Mouse (Mus musculus) left cerebral cortex, postnatal 4 days (tissue): ENCODE data around the gene Psrc1. TPM values are rescaled to one million over a fixed set of nuclear protein-coding genes. Genes with fewer than 3 reads are reported as not detected.

Source experiments
- DNase-seq: peaks from one replicate; pipeline ENCODE4 v3.0.0-alpha.2; 2022
- intact Hi-C: fragments of 180-260 bp; cut with DNase I; formaldehyde crosslinking; loops from one replicate; pipeline ENCODE4 v1.15.1; 2025
- total RNA-seq, 2 experiments: library from RNA; stranded (reverse); gene quantifications; 2 replicates each; pipeline ENCODE4 v1.2.3; 2021

The Psrc1 gene
- total RNA-seq, 2 experiments from 2014 or later, result 4.3 to 6.9 TPM

DNA sequence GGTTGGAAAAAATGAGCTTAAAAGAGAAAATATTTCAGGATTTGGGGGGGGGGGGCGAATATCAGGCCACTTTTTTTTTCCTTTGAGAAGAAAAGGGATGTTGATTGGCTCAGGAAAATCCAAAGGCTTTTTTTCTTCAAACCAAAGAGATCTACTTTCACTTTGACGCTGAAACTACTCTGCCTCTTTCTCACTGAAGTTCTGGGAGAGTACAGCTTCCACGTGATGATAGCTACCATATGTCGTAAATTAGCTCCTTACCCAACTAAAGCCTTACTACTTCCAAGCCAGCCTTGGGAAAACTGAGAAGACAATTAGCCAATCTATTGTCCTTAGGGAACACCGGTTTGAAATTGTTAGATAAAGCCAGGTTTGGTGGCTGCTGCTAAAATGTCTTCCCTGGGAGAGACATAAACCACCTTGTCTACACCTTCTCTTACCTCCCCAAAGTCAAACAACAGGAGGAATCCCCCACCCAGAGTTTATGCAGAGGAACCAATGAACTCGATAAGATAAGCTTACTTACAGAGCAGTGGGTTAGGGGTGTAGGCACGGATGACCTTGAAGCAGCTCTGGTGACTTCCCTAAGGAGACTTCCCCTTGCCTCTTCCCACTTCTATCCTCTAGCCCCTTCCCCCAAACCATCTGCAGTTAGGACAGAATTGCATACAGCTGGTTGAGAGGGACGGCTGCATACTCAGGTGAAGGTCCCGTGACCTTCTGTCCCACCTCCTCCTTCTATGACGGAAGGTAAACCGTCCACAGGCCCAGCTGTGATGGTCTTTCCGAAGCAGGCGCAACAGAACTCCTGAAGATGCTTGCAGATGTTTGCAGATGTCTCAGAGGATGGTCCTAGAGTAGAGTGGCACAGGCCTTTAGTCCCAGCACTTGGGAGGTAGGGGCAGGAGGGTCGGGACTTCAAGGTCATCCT lies 1.4 kb upstream of the Psrc1 start:
- intact Hi-C loops, result loop anchor here (10.0 kb wide), 1 partner anchor 217 kb away; no protein-coding TSS in a partner anchor
- no peak for DNase-seq

DNA sequence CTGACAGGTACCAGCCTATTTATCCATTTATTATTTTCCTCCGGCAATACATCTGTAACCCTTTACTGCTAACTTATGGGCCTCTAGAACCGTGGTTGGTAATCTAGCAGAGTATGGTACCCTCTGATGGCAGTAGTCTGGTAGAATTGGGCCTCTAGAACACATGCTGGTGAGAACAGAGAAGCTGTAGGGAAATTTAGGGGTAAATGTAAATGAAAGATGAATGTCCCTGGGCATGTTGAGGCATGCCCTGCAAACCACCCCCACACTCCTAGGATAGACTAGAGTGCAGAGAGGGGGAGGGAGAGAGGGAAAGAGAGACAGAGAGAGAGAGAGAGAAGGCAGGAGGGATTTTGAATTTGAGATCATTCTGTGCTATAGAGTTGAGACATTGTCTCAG lies 786 bp downstream of the Psrc1 start:
- intact Hi-C loops, result loop anchor here (10.0 kb wide), 1 partner anchor 220 kb away; no protein-coding TSS in a partner anchor

DNA sequence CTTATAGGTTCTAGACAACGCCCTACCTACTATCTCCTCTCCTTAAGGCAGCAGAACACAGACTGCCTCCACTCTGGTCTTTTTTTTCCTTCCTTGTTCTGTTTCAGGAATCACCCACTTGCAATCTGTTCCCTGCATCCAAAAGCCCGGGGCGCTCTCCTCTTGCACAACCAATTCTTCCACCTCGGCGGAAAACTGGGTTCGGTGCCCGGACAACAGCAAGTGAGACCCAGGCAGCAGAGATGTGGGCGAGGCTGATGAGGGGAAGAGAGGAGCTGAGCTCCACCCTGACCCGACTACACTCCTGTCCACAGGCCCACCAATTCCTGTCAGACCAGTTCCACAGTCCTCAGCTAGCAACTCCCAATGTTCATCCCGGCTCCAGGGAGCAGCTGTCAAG lies 2.5 kb downstream of the Psrc1 start:
- peak; percentile 21 for DNase-seq
- intact Hi-C loops, result loop anchor here (10.0 kb wide), 1 partner anchor 221 kb away; no protein-coding TSS in a partner anchor

More for the DNA sequence above, 786 bp downstream of the Psrc1 start:
- no peak for DNase-seq

DNA sequence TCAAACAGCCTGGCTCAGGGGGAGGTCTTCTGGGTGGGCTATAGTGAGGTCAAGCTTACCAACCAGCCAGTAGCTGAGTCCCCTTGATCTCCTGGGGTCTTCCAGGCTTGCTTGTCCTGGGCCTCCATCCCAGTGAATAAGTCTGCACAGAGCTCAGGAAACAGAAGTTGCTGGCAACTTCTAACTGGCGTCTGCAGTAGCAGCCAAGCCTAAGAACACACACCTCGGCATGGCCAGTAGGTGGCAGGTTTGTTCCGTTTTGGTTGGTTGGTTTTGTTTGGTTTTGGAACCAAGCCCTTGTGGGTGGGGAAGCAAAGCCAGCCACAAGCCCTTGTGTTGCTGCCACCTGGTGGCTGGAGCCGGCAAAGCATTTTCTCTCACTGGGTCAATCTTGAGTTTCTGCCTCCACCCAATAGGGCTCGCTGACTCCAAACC lies 5.5 kb downstream of the Psrc1 start:
- peak; percentile 96 for DNase-seq
- intact Hi-C loops, result loop anchor here (2.0 to 10.0 kb wide), 2 partner anchors 104 to 224 kb away; partner anchors contain the start of gene Sort1

DNA sequence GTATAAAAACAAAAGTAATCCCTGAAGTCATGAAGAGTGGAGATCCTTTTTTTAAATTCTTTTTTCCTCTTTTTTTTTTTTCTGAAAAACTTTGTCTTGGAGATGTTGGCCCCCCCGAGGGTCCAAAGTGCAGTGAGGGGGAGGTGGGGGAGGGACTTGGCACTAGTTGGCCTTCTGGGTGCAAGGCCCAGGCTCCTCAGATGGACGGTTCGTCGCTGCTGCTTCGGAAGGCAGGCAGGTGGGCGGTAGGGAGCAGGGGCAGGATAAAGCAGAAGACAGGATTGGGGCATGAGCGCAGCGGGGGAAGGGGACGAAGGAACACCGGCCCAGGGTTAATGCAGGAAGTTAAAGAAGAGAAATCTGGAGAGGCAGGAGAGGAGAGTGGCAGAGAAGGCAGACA lies 8.7 kb downstream of the Psrc1 start:
- intact Hi-C loops, result no loop called here
- peak; percentile 21 for DNase-seq

DNA sequence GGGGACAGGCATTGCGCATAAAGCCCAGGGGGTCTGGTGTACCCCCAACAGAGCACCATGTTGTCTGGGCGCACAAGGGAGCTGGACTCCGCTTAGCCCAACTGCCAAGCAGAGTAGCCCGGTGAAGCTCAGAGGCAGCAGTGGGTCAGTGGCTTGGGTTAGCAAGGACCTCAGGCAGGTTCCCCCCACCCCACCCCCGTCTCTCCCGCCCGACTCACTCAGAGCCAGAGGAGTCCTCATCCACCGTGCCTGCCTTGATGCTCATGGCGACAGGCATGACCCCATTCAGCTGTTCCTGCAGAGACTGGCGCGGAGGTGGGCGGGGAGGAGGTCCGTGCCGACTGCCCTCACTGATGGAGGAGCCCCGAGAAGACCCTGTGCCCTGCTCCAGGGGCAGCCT lies 9.2 kb downstream of the Psrc1 start:
- intact Hi-C loops, result no loop called here
- no peak for DNase-seq

DNA sequence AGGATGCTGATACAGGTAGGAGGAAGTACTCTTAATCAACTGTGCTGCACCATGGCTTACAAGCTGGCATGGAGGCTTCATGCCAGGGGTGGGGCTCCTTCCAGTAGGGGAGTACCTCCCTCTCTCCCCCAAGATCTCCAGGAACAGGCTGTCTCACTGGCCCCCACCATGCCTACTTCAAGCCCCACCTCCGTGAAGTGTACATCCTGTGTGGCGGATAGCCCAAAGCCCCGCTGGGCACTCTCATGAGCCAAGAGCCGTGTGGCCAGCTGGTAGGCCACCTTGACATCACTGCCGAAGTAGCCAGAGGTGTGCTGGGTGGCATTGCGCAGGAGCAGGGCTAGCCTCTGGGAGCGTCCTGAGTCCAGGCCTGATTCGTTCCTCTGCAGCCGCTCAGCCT lies 14.6 kb downstream of the Psrc1 start:
- intact Hi-C loops, result no loop called here
- DNase-seq, result peak; percentile 32

DNA sequence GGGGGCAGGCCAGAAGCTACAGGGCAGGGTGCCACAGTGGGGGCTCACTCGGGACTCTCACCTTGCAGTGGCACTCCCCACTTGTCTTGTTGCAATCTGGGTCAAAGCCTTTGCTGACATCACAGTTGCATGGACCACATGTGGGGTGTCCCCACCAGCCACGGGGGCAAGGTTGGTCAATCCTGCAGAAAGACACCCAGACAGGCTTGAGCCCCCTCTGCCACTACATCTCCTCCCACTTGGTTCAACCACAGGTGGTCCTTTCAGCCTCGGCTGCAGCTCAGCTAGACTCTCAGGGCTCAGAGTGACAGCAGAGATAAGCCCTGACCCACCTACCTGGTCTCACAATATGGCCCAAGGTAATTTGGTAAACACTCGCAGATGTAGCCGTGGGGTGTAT lies 16.8 kb downstream of the Psrc1 start:
- intact Hi-C loops, result loop anchor here (5.0 kb wide), 1 partner anchor 152 kb away; no protein-coding TSS in a partner anchor
- peak; percentile 17 for DNase-seq

DNA sequence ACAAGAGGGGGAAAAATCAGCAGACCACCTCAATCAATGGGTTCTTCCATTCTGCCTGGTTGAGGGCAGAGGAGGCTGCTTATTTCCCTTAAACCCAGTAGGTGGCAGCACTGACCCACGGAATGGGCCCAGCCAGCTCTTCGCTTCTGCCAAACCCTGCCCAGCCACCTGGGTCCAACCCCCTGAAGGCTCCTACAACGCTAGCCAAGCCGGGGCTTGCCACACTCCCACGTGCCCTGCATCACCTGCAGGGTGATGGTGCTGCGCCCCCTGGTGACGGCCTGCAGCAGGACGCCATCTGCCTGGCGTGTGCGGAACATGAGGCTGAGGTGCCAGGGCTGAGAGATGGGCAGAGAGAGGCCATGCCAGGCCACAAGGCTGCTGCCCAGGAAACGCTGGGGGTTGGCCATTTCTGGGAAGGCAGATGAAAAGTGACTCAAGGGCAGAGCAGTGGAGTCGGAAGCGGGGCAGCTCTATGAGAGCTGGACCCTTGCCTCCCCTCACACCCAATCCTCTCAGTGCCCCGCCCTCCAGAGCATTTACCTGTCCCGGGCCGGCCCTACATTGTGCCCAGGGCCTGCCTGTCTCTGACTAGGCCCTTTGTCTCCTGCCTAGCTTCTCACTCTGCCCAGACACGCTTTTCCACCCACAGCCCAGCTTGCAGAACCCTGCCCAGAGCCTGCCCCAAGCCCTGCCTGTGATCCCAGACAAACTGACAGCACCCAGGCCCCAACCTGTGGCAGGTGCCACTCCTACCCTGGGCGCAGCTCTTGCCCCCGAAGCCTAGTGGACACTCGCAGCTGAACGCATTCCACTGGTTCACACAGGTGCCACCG lies 18.3 kb downstream of the Psrc1 start:
- intact Hi-C loops, result loop anchor here (5.0 kb wide), 1 partner anchor 150 kb away; no protein-coding TSS in a partner anchor

DNA sequence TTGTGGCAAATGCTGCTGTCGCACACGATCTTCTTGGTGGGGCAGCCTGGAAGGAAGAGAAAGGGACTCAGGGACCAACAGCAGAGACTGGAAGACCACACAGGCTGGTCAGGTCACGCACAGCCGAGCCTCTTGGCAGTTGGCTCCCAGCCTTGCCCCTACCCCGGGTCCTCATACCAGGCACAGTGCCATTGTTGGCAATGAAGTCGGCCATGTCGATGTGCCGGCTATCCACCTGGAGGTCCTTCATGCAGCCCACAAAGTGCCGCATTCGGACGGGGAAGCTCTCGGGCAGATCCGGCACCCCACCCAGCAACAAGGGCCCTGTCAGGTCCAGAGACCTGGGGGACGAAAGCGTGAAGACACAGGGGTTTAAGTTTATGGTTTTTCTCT lies 18.9 kb downstream of the Psrc1 start:
- peak; percentile 88 for DNase-seq
- intact Hi-C loops, result loop anchor here (5.0 kb wide), 1 partner anchor 150 kb away; no protein-coding TSS in a partner anchor

More for the DNA sequence above, 18.3 kb downstream of the Psrc1 start:
- DNase-seq, result peak; percentile 98

DNA sequence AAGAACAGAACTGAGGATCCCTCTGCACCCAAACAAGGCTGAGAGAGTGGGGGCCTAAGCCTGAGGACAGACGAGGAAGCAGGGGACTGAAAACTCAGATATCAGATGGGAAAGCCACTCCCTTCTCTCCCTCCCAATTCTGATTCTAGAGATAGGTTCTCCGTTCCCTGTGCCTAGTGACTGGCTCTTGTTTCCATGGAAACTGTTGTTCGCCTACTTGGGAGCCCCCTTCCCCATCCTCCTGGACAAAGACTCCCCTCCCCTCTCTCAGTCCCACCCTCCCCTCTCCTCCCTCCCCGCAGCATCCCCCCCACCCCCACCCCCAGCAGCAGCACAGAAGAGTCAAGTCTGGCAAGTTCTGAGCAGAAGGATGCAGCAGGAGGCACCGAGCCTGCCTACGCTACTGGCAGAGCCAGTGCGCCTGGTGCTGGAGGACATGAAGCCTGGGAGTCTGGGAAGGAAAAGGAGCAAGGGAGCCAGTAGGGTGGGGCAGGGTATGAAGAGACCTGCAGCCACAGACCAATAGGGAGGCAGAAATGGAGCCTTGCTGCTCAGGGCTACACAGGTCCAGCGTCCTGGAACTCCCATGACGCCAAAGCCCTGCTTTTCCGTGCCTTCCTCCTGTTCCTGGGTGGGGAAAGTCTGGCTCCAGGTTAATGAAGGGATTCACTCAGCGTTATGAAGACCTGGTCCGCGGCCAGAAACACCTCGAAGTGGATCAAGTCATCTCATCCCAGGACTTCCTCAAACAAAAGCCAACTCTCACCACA lies 22.1 kb downstream of the Psrc1 start:
- peak; percentile 62 for DNase-seq
- intact Hi-C loops, result no loop called here

DNA sequence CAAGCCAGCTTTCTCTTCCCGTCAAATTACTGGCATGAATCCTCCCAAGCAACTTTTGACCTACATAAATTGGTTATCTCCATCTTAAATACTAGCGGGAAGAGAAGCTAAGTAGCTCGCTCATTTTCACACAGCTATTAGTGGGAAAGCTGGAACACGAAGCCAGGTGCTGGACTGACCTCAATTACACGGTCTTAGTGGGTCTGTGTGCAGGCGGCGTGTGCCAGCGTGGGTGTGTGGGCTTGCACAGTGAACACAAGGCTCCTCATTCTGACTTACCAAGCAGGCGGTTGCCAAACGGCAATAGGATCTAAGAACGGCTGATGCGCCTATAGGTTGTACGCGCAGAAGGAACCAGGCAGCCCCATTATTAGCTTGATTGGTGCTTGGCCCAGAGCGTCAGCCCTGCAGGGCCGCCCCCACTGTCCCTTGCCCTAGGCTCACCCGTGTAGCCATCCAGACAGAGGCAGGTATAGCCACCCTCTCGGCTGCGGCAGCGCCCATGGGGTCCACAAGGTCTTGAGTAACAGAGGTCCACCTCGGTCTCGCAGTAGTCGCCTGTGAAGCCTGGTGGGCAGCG lies 22.8 kb downstream of the Psrc1 start:
- DNase-seq, result peak; percentile 29
- intact Hi-C loops, result no loop called here

DNA sequence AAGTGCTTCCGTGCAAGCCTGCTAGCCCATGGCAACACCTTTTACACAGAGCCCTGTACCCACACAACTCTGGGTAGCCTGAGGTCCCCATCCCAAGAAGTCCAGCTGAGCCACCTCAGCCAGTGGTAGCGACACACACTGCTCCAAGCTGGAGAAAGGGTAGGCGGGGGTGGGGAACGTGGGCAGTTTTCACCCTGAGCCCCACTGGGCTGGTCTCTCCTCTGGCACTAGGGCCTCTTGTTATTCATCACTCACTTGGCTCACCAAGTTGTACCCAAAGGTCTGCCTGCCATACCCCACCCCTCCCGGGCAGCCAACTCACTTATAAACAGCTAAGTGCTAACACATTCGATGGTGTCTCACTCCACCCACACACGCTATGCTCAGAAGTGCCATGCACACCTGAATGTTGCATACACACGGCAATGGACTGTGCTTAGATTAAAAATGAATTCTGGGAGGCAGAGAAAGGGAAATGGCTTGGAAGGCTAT lies 24.9 kb downstream of the Psrc1 start:
- intact Hi-C loops, result no loop called here
- no peak for DNase-seq

DNA sequence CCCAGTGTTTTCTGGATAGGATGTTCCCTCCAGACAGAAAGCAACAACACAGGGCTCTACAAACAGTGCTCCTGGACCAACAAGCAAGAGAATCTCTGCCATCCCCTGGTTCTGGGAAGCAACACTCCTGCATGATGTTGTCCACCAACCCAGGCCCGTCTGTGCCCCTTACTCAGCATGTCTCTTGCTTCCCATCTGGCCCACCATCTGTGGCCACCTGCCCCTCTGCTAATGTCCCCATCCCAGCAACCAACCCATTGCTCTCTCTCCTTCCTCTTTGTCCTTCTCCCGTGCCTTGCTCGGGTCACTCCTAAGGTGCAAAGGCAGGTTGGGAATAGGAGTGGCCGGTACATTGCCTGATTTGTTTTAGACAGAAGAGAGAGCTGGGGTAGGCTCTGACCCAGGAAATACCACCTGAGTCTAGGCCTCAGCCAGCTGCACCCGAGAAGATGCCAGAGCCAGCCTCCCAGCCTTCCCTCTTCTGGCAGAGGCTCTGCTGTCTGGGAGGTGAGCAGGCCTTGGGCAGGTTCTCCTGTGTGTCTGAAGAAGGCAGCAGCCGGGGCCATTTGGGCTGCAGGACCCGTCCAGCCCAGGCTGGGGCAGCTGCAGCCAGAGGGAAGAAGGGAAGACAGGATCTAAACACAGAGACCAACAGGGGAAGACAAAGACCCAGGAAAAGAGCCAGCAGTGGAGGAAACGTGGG lies 26.2 kb downstream of the Psrc1 start:
- intact Hi-C loops, result no loop called here

DNA sequence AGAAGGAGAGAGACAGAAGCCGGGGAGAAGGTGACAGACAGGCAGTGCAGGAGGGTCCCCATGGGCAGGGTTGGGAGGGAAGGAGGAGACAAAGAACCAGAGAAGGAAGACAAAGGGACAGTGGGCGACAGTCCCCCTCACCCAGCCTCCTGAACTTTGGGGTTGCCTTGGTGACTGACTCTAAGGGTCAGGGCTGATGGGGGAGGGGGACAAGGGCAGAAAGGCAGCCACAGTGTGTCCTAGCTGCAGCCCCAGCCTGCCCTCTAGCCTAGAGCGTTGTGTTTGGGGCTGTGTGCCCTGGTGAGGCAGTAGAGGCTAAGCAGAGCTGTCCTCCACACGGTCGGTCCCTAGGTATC lies 26.7 kb downstream of the Psrc1 start:
- no peak for DNase-seq

More for the DNA sequence above, 26.2 kb downstream of the Psrc1 start:
- peak; percentile 82 for DNase-seq

DNA sequence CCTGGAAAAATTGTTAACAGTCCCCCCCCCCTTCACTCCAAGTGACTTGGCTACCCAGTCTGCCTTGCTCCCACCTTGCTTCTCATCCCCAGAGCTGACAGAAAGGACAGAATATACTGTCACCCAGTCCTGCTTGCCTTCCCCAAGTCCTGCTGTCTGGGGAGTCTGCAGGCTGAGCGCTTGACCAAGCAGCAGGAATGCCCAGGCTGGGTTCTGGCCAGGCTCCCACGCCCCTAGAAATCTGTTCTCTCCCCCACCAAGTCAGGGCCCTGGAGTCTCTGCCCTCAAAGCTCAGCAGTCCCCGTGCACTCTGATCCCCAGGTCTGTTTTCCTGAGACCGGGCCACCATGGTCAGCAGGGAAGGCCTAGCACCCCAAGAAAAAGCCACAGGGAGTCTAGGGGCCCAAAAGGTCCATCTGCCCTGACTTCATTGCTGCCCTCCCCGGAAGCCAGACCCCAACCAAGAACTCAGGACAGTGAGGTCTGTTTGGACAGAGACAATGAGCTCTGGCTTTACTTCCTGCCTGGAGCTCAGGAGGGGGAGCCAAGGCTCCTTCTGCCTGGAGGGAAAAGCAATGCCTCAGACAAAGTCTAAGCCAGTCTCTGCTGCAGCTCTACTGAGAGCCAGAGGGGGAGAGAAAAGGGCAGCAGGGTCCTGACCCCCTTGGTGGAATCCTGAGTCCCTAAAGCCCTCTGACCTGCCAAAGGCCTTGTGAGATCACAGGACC lies 27.6 kb downstream of the Psrc1 start:
- peak; percentile 58 for DNase-seq
- intact Hi-C loops, result no loop called here

More for the DNA sequence above, 26.7 kb downstream of the Psrc1 start:
- intact Hi-C loops, result no loop called here

DNA sequence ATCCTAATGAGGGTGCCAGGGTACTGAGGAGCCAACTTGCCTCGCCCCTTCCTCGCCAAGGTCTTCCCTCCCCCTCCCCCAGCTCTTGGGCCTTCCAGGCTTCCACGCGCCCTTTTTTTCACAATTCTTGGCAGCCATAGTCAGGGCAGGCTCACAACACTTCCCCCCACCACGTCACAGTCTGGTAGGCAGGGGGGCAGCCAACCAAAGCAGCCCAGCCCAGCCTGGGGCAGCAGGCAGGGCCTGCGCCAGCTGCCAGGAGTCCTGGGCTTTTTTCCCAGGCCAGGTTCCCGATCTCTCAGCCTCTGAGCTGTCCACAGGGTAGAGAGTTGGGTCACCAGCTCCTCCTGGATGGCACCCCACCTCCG lies 28.1 kb downstream of the Psrc1 start:
- peak; percentile 94 for DNase-seq
- intact Hi-C loops, result no loop called here

DNA sequence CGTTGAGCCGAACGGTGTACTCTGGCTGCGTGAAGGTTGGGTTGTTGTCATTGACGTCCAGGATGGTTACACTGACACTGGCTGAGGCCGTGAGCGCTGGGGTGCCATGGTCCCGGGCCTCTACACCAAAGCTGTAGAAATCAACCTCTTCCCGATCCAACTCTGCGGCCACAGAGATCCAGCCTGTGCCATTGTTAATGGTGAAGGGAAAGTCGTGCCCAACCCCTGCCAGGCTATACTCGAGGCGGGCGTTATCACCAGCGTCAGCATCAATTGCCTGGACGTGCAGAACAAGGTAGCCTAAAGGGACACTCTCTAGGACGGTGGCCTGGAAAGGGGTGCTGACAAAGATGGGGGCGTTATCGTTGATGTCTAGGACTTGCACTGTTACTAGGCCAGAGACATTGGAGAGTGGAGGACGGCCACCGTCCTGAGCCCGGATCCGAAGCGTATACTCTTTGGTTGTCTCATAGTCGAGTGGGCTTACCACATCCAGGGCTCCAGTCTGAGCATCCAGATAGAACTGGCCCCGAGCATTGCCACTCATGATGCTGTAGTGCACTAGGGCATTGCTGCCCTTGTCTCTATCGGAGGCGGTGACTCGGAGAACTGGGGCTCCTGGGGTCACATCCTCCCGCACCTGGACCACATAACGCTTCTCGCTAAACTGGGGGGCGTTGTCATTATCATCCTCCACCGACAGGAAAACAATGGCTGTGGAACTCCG lies 30.2 kb downstream of the Psrc1 start:
- no peak for DNase-seq
- intact Hi-C loops, result no loop called here
